Mouse (Mus musculus) liver, adult 2 months (tissue): ENCODE results near the gene Pom121l2. TPM values are rescaled to one million over a fixed set of nuclear protein-coding genes. Genes with fewer than 3 reads are reported as not detected.
A peak's percentile ranks its signal among the peaks of the same experiment; 100 is the strongest.

Experiments used
- DNase-seq: peaks from one replicate; pipeline ENCODE4 v3.0.0-alpha.2; 2011; ENCODE audit warnings: low read depth, low spot score; ENCODE audit errors: extremely low read depth
- H3K27ac ChIP-seq: fragments of 200-500 bp; replicated peaks from 2 replicates; pipeline ENCODE4 v1.5.1; 2012; ENCODE audit warnings: low read depth, mild to moderate bottlenecking, control low read depth, inconsistent platforms, low read length; ENCODE audit not compliant: insufficient read depth
- H3K27me3 ChIP-seq: fragments of 200-500 bp; 2 replicates; pipeline ENCODE4 v1.6.1; 2012; ENCODE audit warnings: mild to moderate bottlenecking, moderate library complexity, low read length, inconsistent platforms; ENCODE audit not compliant: control insufficient read depth, insufficient read depth
- H3K36me3 ChIP-seq: fragments of 200-500 bp; 2 replicates; pipeline ENCODE4 v1.6.1; 2012; ENCODE audit warnings: low read length, inconsistent platforms; ENCODE audit not compliant: control insufficient read depth, insufficient read depth
- H3K4me1 ChIP-seq: fragments of 200-500 bp; 2 replicates; pipeline ENCODE4 v1.6.1; 2011; ENCODE audit warnings: low read length; ENCODE audit not compliant: control insufficient read depth, insufficient read depth
- H3K4me3 ChIP-seq: fragments of 200-500 bp; 2 replicates; pipeline ENCODE4 v1.5.1; 2011; ENCODE audit warnings: low read depth, mild to moderate bottlenecking, control low read depth, low read length, moderate library complexity; ENCODE audit not compliant: insufficient read depth
- H3K79me2 ChIP-seq: fragments of 200-500 bp; 2 replicates; pipeline ENCODE4 v1.6.1; 2012; ENCODE audit warnings: inconsistent platforms, mild to moderate bottlenecking, low read length, moderate library complexity; ENCODE audit not compliant: control insufficient read depth, insufficient read depth
- H3K9ac ChIP-seq: fragments of 200-500 bp; 2 replicates; pipeline ENCODE4 v1.6.1; 2012; ENCODE audit warnings: low read depth, mild to moderate bottlenecking, control low read depth, inconsistent platforms, low read length
- CTCF ChIP-seq: fragments of 200-500 bp; IDR thresholded peaks from 2 replicates; pipeline ENCODE4 v1.5.1; 2011; ENCODE audit warnings: low read depth, low read length, control low read depth
- POLR2A ChIP-seq: fragments of 200-500 bp; IDR thresholded peaks from 2 replicates; pipeline ENCODE4 v1.6.1; 2011; ENCODE audit warnings: low read length, control low read depth; ENCODE audit not compliant: insufficient read depth; ENCODE audit errors: extremely low read depth
- WGBS: fragments of 180-500 bp; shearing (Covaris S2); methylation state at CpG from one replicate; pipeline ENCODE4 v1.1.7; 2018; 5-methylcytosine and 5-hydroxymethylcytosine counted together
- polyA plus RNA-seq: library from polyadenylated mRNA; depleted of rRNA; stranded (reverse); fragments of >200 nt; gene quantifications from 2 replicates; pipeline ENCODE4 v1.2.3, GENCODE M21; 2012
- total RNA-seq: library from RNA; depleted of rRNA; stranded (reverse); fragments of >200 nt; gene quantifications from 2 replicates; pipeline ENCODE4 v1.2.3, GENCODE M21; 2014

Pom121l2 gene
- total and polyA plus RNA-seq, 2 experiments: not detected

GRCm38 (mm10) chr13:21969269-21969668 lies 11.7 kb upstream of the Pom121l2 start:
- H3K27ac ChIP-seq: no peak overlapping the region
- 72% methylated on average over 1 of the region's 1 CpGs for WGBS
- H3K36me3 ChIP-seq: no peaks in the 10 kb centered on the region
- no peak overlapping the region for H3K9ac ChIP-seq
- DNase-seq: no peak
- no peak for TF ChIP-seq POLR2A
- TF ChIP-seq CTCF: no peak
- no peaks in the 10 kb centered on the region for H3K27me3 ChIP-seq
- H3K79me2 ChIP-seq: no peaks in the 10 kb centered on the region
- no peak overlapping the region for H3K4me3 ChIP-seq
- H3K4me1 ChIP-seq: no peaks in the 10 kb centered on the region

- no peak for DNase-seq
- Histone ChIP-seq H3K27ac (no peak overlapping the region), H3K79me2 (no peaks in the 10 kb centered on the region), H3K27me3 (no peaks in the 10 kb centered on the region), H3K4me1 (no peaks in the 10 kb centered on the region), H3K4me3 (no peak overlapping the region), H3K36me3 (no peaks in the 10 kb centered on the region), H3K9ac (no peak overlapping the region)
- no peak for TF ChIP-seq CTCF
- WGBS: 52% methylated on average over 2 of the region's 2 CpGs
Observed at GRCm38 (mm10) chr13:21969816-21970215, 11.2 kb upstream of the Pom121l2 start.

DNA sequence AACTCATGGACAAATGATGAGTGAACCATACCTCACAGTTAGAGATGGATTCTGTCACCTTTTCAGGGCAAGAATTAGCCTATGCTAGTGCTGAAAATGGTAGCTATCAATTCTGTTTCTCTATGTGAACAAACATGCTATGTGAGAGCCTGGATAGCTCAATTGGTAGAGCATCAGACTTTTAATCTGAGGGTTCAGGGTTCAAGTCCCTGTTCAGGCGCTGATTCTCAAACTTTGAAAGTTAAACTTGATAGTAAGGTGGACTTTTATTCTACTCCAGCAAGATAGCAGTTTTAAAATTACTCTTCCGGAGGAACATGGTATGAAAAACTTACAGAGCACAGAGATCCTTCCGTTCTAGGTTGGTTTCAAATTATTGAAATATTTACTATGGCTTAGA lies 9.4 kb upstream of the Pom121l2 start:
- Histone ChIP-seq H3K36me3 (no peaks in the 10 kb centered on the region), H3K4me1 (no peaks in the 10 kb centered on the region), H3K4me3 (no peak overlapping the region), H3K79me2 (no peaks in the 10 kb centered on the region), H3K9ac (no peak overlapping the region), H3K27me3 (no peaks in the 10 kb centered on the region), H3K27ac (no peak overlapping the region)
- TF ChIP-seq POLR2A (no peak), CTCF (no peak)
- DNase-seq: no peak
- WGBS: 48% methylated on average over 3 of the region's 3 CpGs

DNA sequence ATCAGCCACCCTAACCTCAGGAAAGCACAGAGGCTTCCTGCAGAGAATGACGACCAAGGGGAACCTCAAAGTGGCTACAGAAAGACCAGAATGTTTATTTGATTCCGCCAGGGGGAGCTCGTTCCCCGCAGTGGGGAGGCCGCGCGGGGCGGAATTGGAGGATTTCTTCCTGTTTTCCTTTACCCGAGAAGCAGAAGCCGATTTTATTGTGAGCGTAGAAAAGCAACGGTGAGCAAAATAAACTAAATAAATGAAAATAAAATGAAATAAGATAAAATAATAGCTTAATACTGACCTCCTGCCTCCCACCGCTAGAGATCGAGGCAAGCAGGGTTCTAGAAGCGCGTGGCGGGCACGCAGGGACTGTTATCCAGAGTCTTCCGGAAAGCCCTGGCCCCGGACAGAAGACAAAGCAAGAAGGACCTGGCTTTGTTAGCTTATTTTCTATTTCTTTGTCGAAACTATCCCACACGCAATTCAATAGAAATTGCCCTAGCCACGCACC lies 6.7 kb upstream of the Pom121l2 start:
- Histone ChIP-seq H3K4me1 (no peaks in the 10 kb centered on the region), H3K79me2 (no peaks in the 10 kb centered on the region), H3K27ac (peak overlapping the region; percentile 72), H3K9ac (peak overlapping the region; percentile 73), H3K4me3 (peak overlapping the region; percentile 73), H3K36me3 (no peaks in the 10 kb centered on the region), H3K27me3 (no peaks in the 10 kb centered on the region)
- under 1% methylated on average over 23 of the region's 23 CpGs for WGBS
- DNase-seq: peak; percentile 76
- TF ChIP-seq POLR2A (no peak), CTCF (peak; percentile 86)

- DNase-seq: peak; percentile 87
- no peaks in the 10 kb centered on the region for H3K36me3 ChIP-seq
- no peak for TF ChIP-seq CTCF
- no peak for TF ChIP-seq POLR2A
- H3K27me3 ChIP-seq: no peaks in the 10 kb centered on the region
- no peaks in the 10 kb centered on the region for H3K79me2 ChIP-seq
- H3K27ac ChIP-seq: peak overlapping the region; percentile 72
- 5% methylated on average over 20 of the region's 20 CpGs for WGBS
- H3K4me3 ChIP-seq: peak overlapping the region; percentile 73
- H3K9ac ChIP-seq: peak overlapping the region; percentile 73
- H3K4me1 ChIP-seq: no peaks in the 10 kb centered on the region
Observed at GRCm38 (mm10) chr13:21974726-21975473, 6.1 kb upstream of the Pom121l2 start.

- H3K79me2 ChIP-seq: no peaks in the 10 kb centered on the region
- DNase-seq: no peak
- H3K27ac ChIP-seq: no peak overlapping the region
- TF ChIP-seq POLR2A (no peak), CTCF (no peak)
- peaks cover 19% of the 10 kb centered on the region for H3K27me3 ChIP-seq
- no peaks in the 10 kb centered on the region for H3K36me3 ChIP-seq
- H3K4me3 ChIP-seq: no peak overlapping the region
- no peaks in the 10 kb centered on the region for H3K4me1 ChIP-seq
- H3K9ac ChIP-seq: no peak overlapping the region
- 22% methylated on average over 17 of the region's 17 CpGs for WGBS
Observed at GRCm38 (mm10) chr13:21981803-21982193, 804 bp downstream of the Pom121l2 start.
